ENCODE assay signal across 7 mouse cellular contexts in the genomic region with DNA sequence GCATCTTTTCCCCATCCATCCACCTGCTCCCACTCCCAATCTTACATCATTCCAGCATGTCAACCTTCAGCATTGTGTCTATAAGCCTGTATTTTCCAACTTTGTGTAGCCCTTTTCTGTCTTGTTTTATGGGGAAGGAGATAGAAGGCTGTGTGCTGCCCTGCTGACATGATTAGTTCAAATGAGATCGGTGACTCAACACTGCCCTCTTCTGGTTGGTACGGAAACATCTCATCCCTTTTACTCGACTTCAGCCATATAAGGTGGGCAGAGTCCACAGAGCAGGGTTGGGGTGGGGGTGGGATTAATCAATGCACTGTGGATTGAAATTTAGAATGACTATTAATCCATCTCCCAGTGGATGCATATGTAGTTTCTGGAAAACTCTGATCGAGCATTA. TPM values are rescaled to one million over a fixed set of nuclear protein-coding genes. Genes with fewer than 3 reads are reported as not detected.
DNase-seq lines count a peak whose midpoint lies in the region; ATAC-seq and TF ChIP-seq lines count a peak whose summit lies in the region.

No protein-coding gene starts in this region.

- 10% methylated on average over 4 of the region's 4 CpGs for WGBS in embryonic facial prominence, embryonic 10.5 days
- WGBS in lung, embryonic 16.5 days = 6% methylated on average over 4 of the region's 4 CpGs

- no peaks in the 10 kb centered on the region for H3K9me3 ChIP-seq in G1E (replicated peaks)
- no peaks in the 10 kb centered on the region for H3K9me3 ChIP-seq in embryonic facial prominence, embryonic 10.5 days
- no peaks in the 10 kb centered on the region for H3K9me3 ChIP-seq in lung, embryonic 16.5 days (ENCODE audit: control insufficient read depth, low read length)

- intact Hi-C loops in heart, postnatal 10 days (cut with DNase I) = loop anchor here (1.0 to 5.0 kb wide), 4 partner anchors 80 to 681 kb away; no protein-coding TSS in a partner anchor

- TF ChIP-seq CTCF in G1E (IDR thresholded peaks at IDR 0.05; ENCODE audit: low read depth, low read length) = peak; percentile 59; the same call in 1 of the 2 replicates

- no peak overlapping the region for H3K9ac ChIP-seq in lung, embryonic 16.5 days (ENCODE audit: low read length)

- peak; percentile 13 for DNase-seq in G1E (ENCODE audit: low spot score)
- peak; percentile 77 for DNase-seq in adrenal gland, postnatal 14 days
- DNase-seq in embryonic facial prominence, embryonic 10.5 days (ENCODE audit: low spot score) = peak; percentile 65
- DNase-seq in heart, postnatal 10 days = peak; percentile 70 to 82
- peak; percentile 28 to 83 for DNase-seq in layer of hippocampus, adult 18-20 months (ENCODE audit: low spot score in 2 of 2)
- peak; percentile 64 for DNase-seq in right cerebral cortex, adult 18-20 months

- H3K36me3 ChIP-seq in G1E (replicated peaks) = no peaks in the 10 kb centered on the region
- no peaks in the 10 kb centered on the region for H3K36me3 ChIP-seq in embryonic facial prominence, embryonic 10.5 days (replicated peaks)
- no peaks in the 10 kb centered on the region for H3K36me3 ChIP-seq in lung, embryonic 16.5 days (ENCODE audit: control insufficient read depth, insufficient read depth, low read length)

- no peak overlapping the region for H3K27ac ChIP-seq in embryonic facial prominence, embryonic 10.5 days (replicated peaks)
- H3K27ac ChIP-seq in lung, embryonic 16.5 days (ENCODE audit: low read length) = no peak overlapping the region

- peaks cover 5% of the 10 kb centered on the region for H3K27me3 ChIP-seq in G1E (ENCODE audit: insufficient read depth, low read length)
- no peaks in the 10 kb centered on the region for H3K27me3 ChIP-seq in embryonic facial prominence, embryonic 10.5 days (replicated peaks; ENCODE audit: low read depth, poor library complexity, severe bottlenecking)
- no peaks in the 10 kb centered on the region for H3K27me3 ChIP-seq in lung, embryonic 16.5 days (ENCODE audit: control insufficient read depth, insufficient read depth, low read depth, low read length)

- no peak overlapping the region for H3K4me3 ChIP-seq in G1E (ENCODE audit: low read depth, low read length)
- H3K4me3 ChIP-seq in embryonic facial prominence, embryonic 10.5 days = no peak overlapping the region
- H3K4me3 ChIP-seq in lung, embryonic 16.5 days (ENCODE audit: low read length) = no peak overlapping the region

- no peak for ATAC-seq in G1E (ENCODE audit: extremely low read depth, insufficient number of reproducible peaks, low FRiP score, poor library complexity, severe bottlenecking)
- peak; percentile 70; the same call in 1 of the 2 replicates for ATAC-seq in lung, embryonic 16.5 days (ENCODE audit: low read depth)

- no peak overlapping the region for H3K4me2 ChIP-seq in lung, embryonic 16.5 days (ENCODE audit: low read depth, low read length)

- H3K4me1 ChIP-seq in G1E (ENCODE audit: insufficient read depth, low read depth, low read length) = peaks cover 3% of the 10 kb centered on the region; the same call in 1 of the 2 replicates
- H3K4me1 ChIP-seq in embryonic facial prominence, embryonic 10.5 days = peaks cover 7% of the 10 kb centered on the region; the same call in 1 of the 2 replicates
- H3K4me1 ChIP-seq in lung, embryonic 16.5 days (replicated peaks; ENCODE audit: control insufficient read depth, insufficient read depth, low read length) = no peaks in the 10 kb centered on the region

RNA-seq across cellular contexts. Expression of a gene that starts 40.4 kb away (rescaled TPM):
- total RNA-seq in G1E (2014; fragmentation: Nextera tagmentation) (40.0 and 48.9 TPM in 2 replicates), G1E (2017) (77.8 and 88.9 TPM in 2 replicates)
- polyA plus RNA-seq in G1E (2012) = 16.5 and 16.8 TPM in 2 replicates
- 20.0 and 21.6 TPM in 2 replicates for total RNA-seq in adrenal gland, postnatal 14 days (2021)
- 54.5 and 62.4 TPM in 2 replicates for polyA plus RNA-seq in embryonic facial prominence, embryonic 10.5 days (2016; fragmentation: Nextera tagmentation; extraction: Ambion mirVana)
- total RNA-seq in heart, postnatal 10 days (2021) = 10 to 100 TPM; 21.1 to 26.8 TPM
- 10 to 100 TPM; 11.2 to 11.8 TPM for total RNA-seq in layer of hippocampus, adult 18-20 months (2021)
- polyA plus RNA-seq in lung, embryonic 16.5 days (2015; fragmentation: Nextera tagmentation; extraction: Ambion mirVana) = 57.5 and 60.5 TPM in 2 replicates

RNA-seq across cellular contexts. Expression of a gene that starts 40.8 kb away (rescaled TPM):
- total RNA-seq in G1E (2014; fragmentation: Nextera tagmentation) (not detected in 2 replicates), G1E (2017) (not detected in 2 replicates)
- not detected in 2 replicates for polyA plus RNA-seq in G1E (2012)
- total RNA-seq in adrenal gland, postnatal 14 days (2021) = not detected in 2 replicates
- polyA plus RNA-seq in embryonic facial prominence, embryonic 10.5 days (2016; fragmentation: Nextera tagmentation; extraction: Ambion mirVana) = 3.0 and 3.9 TPM in 2 replicates
- under 1 TPM in 1 of 2 experiments, not detected in 1; 0.17 TPM for total RNA-seq in heart, postnatal 10 days (2021)
- total RNA-seq in layer of hippocampus, adult 18-20 months (2021) = 1 to 10 TPM; 4.6 to 6.4 TPM
- 0.54 and 0.60 TPM in 2 replicates for polyA plus RNA-seq in lung, embryonic 16.5 days (2015; fragmentation: Nextera tagmentation; extraction: Ambion mirVana)

Comparison
In these comparisons a context has a peak if more than half of its experiments do, and no peak if none do; other contexts are left out.
1. DNase-seq: peak in every context shown above with its lines; median percentile 77 in adrenal gland, postnatal 14 days; 76 in heart, postnatal 10 days; 65 in embryonic facial prominence, embryonic 10.5 days; 64 in right cerebral cortex, adult 18-20 months; 56 in layer of hippocampus, adult 18-20 months; 13 in G1E.